Mouse (Mus musculus) left cerebral cortex, adult 18-20 months (tissue): ENCODE measurements around the gene Snrk. TPM values are rescaled to one million over a fixed set of nuclear protein-coding genes. Genes with fewer than 3 reads are reported as not detected.

Experiments used
- total RNA-seq, 2 experiments: library from RNA; stranded (reverse); gene quantifications; 2 replicates each; pipeline ENCODE4 v1.2.3; 2021

Snrk gene
- total RNA-seq, 2 experiments from 2014 or later, result 120 to 122 TPM

Other genes starting within 250 kb of the Snrk start
- gene Ackr2, start 218.9 kb upstream of the Snrk start, total RNA-seq, result 1 to 10 TPM; 5.9 to 9.5 TPM
- not detected for gene Cyp8b1, start 201.0 kb upstream of the Snrk start, total RNA-seq
- 1 to 10 TPM; 5.4 to 7.5 TPM for gene Fam198a, start 166.3 kb upstream of the Snrk start, total RNA-seq
- 10 to 100 TPM; 43.2 to 43.4 TPM for gene Pomgnt2, start 120.2 kb upstream of the Snrk start, total RNA-seq
- 10 to 100 TPM; 29.7 to 30.9 TPM for gene Ano10, start 177.2 kb downstream of the Snrk start, total RNA-seq
- 10 to 100 TPM; 15.4 to 18.2 TPM for gene Abhd5, start 234.3 kb downstream of the Snrk start, total RNA-seq